Mouse (Mus musculus) ES-Bruce4 (cell line): ENCODE data around the gene Pla2g16. TPM values are rescaled to one million over a fixed set of nuclear protein-coding genes. Genes with fewer than 3 reads are reported as not detected.
A peak's percentile ranks its signal among the peaks of the same experiment; 100 is the strongest.

ENCODE experiments used
- H3K27ac ChIP-seq: 2 replicates; pipeline ENCODE4 v1.5.1; 2012; ENCODE audit warnings: low read length, inconsistent platforms; ENCODE audit not compliant: insufficient read depth
- H3K27me3 ChIP-seq: 2 replicates; pipeline ENCODE4 v1.6.1; 2012; ENCODE audit warnings: mild to moderate bottlenecking, low read length, inconsistent platforms; ENCODE audit not compliant: control insufficient read depth, poor library complexity, insufficient read depth, severe bottlenecking
- H3K36me3 ChIP-seq: 2 replicates; pipeline ENCODE4 v1.6.1; 2012; ENCODE audit warnings: inconsistent platforms, mild to moderate bottlenecking, low read length, moderate library complexity; ENCODE audit not compliant: control insufficient read depth, poor library complexity, insufficient read depth, severe bottlenecking
- H3K4me1 ChIP-seq: one replicate; pipeline ENCODE4 v1.8.1; 2011; ENCODE audit warnings: low read length; ENCODE audit not compliant: control insufficient read depth, insufficient read depth
- H3K4me3 ChIP-seq: 2 replicates; pipeline ENCODE4 v1.5.1; 2011; ENCODE audit warnings: low read depth, mild to moderate bottlenecking, low read length
- H3K9ac ChIP-seq: 2 replicates; pipeline ENCODE4 v1.6.1; 2012; ENCODE audit warnings: low read depth, mild to moderate bottlenecking, inconsistent platforms; ENCODE audit not compliant: poor library complexity, severe bottlenecking
- H3K9me3 ChIP-seq: replicated peaks from 2 replicates; pipeline ENCODE4 v1.6.1; 2012; ENCODE audit warnings: mild to moderate bottlenecking, low read length, inconsistent platforms; ENCODE audit not compliant: control insufficient read depth, poor library complexity, insufficient read depth, severe bottlenecking
- CTCF ChIP-seq: IDR thresholded peaks from one replicate; pipeline ENCODE4 v1.8.1; 2011; ENCODE audit warnings: low read depth, low read length
- EP300 ChIP-seq: IDR thresholded peaks from 2 replicates; pipeline ENCODE4 v1.6.1; 2011; ENCODE audit warnings: low read depth, low read length; ENCODE audit not compliant: insufficient read depth
- POLR2A ChIP-seq: IDR thresholded peaks from one replicate; pipeline ENCODE4 v1.8.1; 2011; ENCODE audit warnings: low read length; ENCODE audit not compliant: insufficient read depth
- polyA plus RNA-seq: library from polyadenylated mRNA; stranded (reverse); fragments of >200 nt; gene quantifications from 2 replicates; pipeline ENCODE4 v1.2.4, GENCODE M21; 2011; ENCODE audit warnings: low read depth; ENCODE audit not compliant: missing spikeins, insufficient read depth, insufficient read length

Gene Pla2g16
- polyA plus RNA-seq, 1 experiment = 10.5 TPM

GRCm38 (mm10) chr19:7583101-7583500 lies 25.8 kb downstream of the Pla2g16 start:
- peak; percentile 88 for TF ChIP-seq EP300
- no peak for TF ChIP-seq CTCF
- Histone ChIP-seq H3K36me3 (no peaks in the 10 kb centered on the region), H3K27ac (peak overlapping the region; percentile 100), H3K4me1 (peaks cover 8% of the 10 kb centered on the region), H3K4me3 (no peak overlapping the region), H3K9me3 (no peaks in the 10 kb centered on the region), H3K9ac (peak overlapping the region; percentile 59; the same call in 1 of the 2 replicates), H3K27me3 (no peaks in the 10 kb centered on the region)

GRCm38 (mm10) chr19:7583599-7583998 lies 26.3 kb downstream of the Pla2g16 start:
- Histone ChIP-seq H3K4me1 (peaks cover 8% of the 10 kb centered on the region), H3K9ac (no peak overlapping the region), H3K4me3 (no peak overlapping the region), H3K9me3 (no peaks in the 10 kb centered on the region), H3K36me3 (no peaks in the 10 kb centered on the region), H3K27ac (peak overlapping the region; percentile 100), H3K27me3 (no peaks in the 10 kb centered on the region)
- no peak for TF ChIP-seq CTCF
- no peak for TF ChIP-seq POLR2A

- no peak overlapping the region for H3K4me3 ChIP-seq
These were observed 28.0 kb downstream of the Pla2g16 start for GRCm38 (mm10) chr19:7585279-7585678.

DNA sequence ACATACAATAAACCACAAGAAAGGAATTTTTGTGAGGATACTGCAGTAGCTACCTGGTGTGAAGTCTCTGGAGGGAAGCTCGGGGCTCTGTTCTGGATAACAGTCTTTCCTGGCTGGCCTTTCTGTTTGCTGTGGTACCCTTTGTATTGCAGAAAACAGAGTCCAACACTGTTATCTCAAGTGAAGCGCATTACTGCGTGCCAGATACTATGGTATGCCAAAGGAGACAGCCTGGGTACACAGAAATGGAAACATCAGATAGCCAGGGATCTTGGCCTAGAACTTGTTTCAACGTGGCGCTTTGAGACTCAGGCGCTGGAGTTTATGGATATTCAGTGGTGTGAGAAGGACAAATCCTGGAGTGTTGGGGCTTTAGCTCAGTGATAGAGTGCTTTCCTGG lies 28.5 kb downstream of the Pla2g16 start:
- H3K4me1 ChIP-seq = peaks cover 8% of the 10 kb centered on the region
- TF ChIP-seq CTCF (no peak), EP300 (no peak), POLR2A (no peak)
- no peaks in the 10 kb centered on the region for H3K36me3 ChIP-seq
- no peaks in the 10 kb centered on the region for H3K27me3 ChIP-seq
- H3K27ac ChIP-seq = no peak overlapping the region
- H3K9ac ChIP-seq = no peak overlapping the region
- H3K4me3 ChIP-seq = no peak overlapping the region
- no peaks in the 10 kb centered on the region for H3K9me3 ChIP-seq

More at GRCm38 (mm10) chr19:7585279-7585678, 28.0 kb downstream of the Pla2g16 start:
- Histone ChIP-seq H3K9ac (no peak overlapping the region), H3K27ac (no peak overlapping the region), H3K9me3 (no peaks in the 10 kb centered on the region), H3K27me3 (no peaks in the 10 kb centered on the region), H3K36me3 (no peaks in the 10 kb centered on the region), H3K4me1 (peaks cover 8% of the 10 kb centered on the region)
- TF ChIP-seq EP300 (no peak), CTCF (no peak), POLR2A (no peak)

GRCm38 (mm10) chr19:7590795-7591194 lies 33.5 kb downstream of the Pla2g16 start:
- H3K4me3 ChIP-seq = no peak overlapping the region
- H3K4me1 ChIP-seq = no peaks in the 10 kb centered on the region
- H3K9me3 ChIP-seq = no peaks in the 10 kb centered on the region
- H3K27ac ChIP-seq = no peak overlapping the region
- H3K27me3 ChIP-seq = no peaks in the 10 kb centered on the region
- no peak for TF ChIP-seq POLR2A
- no peak for TF ChIP-seq EP300
- TF ChIP-seq CTCF = no peak
- H3K36me3 ChIP-seq = no peaks in the 10 kb centered on the region
- no peak overlapping the region for H3K9ac ChIP-seq

GRCm38 (mm10) chr19:7592018-7592417 lies 34.8 kb downstream of the Pla2g16 start:
- Histone ChIP-seq H3K4me1 (no peaks in the 10 kb centered on the region), H3K4me3 (no peak overlapping the region), H3K9me3 (no peaks in the 10 kb centered on the region), H3K36me3 (no peaks in the 10 kb centered on the region), H3K27me3 (no peaks in the 10 kb centered on the region), H3K9ac (no peak overlapping the region), H3K27ac (no peak overlapping the region)
- TF ChIP-seq POLR2A (no peak), CTCF (no peak), EP300 (no peak)
